Mouse (Mus musculus) effector memory CD4-positive, alpha-beta T cell, adult 7 months (primary cell): Measurements from ENCODE around the gene Vps45. TPM values are rescaled to one million over a fixed set of nuclear protein-coding genes. Genes with fewer than 3 reads are reported as not detected.

Experiments used
- polyA plus RNA-seq: library from polyadenylated mRNA; unstranded; fragments of 100-300 nt; shearing (Covaris generic); gene quantifications from one replicate; pipeline ENCODE4 v1.2.1, GENCODE M21; 2017

Vps45 gene
- polyA plus RNA-seq: 19.4 TPM

DNA sequence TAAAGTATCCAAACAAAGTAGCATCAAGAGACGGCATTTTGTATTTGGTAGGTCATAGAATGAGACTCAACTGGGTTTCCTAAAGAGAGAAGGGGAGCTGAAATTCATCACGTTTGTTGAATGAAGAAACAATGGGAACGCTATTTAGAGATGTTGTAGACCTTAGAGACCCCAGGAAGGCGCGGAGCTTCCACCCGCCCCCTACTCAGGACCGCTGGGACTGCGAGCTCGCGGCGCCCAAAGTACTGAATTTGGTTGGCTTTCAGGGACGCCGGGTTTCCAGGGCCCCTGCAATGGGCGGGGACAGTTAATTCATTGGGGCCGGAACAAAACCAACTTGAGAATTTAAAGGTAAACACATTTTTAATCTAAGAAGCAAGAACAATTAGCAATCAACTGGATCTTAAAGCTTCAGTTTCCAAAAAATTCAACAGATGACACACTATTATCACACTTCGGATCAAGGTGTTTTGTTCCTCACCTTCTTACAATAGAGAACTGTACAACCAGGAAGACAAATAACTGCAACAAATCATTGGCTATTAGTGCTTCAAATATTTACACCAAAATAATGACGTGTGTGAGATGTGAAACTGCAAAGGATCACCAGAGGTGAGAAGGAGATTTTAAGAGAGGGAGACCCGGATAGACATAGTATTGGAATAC lies at the start of gene Vps45:
Gene Vps45, minus strand, starts transcription at position 236 of the 666 bp plus-strand sequence.

GRCm38 (mm10) chr3:96104261-96105065 lies 46.2 kb upstream of the Vps45 start, which contains the start of gene Otud7b:
Otud7b (plus strand) TSS chr3:96104527.

GRCm38 (mm10) chr3:95995802-95996428 lies 62.4 kb downstream of the Vps45 start, which contains the start of gene Plekho1:
Plekho1 (minus strand) TSS chr3:95996001.

Other genes with a start within 250 kb of the Vps45 start
- 43.6 TPM for gene Rprd2, start 239.6 kb downstream of the Vps45 start, polyA plus RNA-seq
- 40.3 TPM for gene Prpf3, start 202.6 kb downstream of the Vps45 start, polyA plus RNA-seq
- 120 TPM for gene Mrps21, start 186.9 kb downstream of the Vps45 start, polyA plus RNA-seq
- gene Ciart, start 176.2 kb downstream of the Vps45 start, polyA plus RNA-seq: 11.1 TPM
- not detected for gene BC028528, start 166.5 kb downstream of the Vps45 start, polyA plus RNA-seq
- 34.3 TPM for gene Aph1a, start 164.5 kb downstream of the Vps45 start, polyA plus RNA-seq
- gene Car14, start 153.8 kb downstream of the Vps45 start, polyA plus RNA-seq: not detected
- 199 TPM for gene Anp32e, start 129.2 kb downstream of the Vps45 start, polyA plus RNA-seq
- gene Plekho1, start 62.5 kb downstream of the Vps45 start, polyA plus RNA-seq: 4.8 TPM
- gene Otud7b, start 46.1 kb upstream of the Vps45 start, polyA plus RNA-seq: 12.6 TPM
- 0.37 TPM for gene Mtmr11, start 103.5 kb upstream of the Vps45 start, polyA plus RNA-seq
- 123 TPM for gene Sf3b4, start 113.9 kb upstream of the Vps45 start, polyA plus RNA-seq
- 0.40 TPM for gene Sv2a, start 122.7 kb upstream of the Vps45 start, polyA plus RNA-seq
- 7.2 TPM for gene Bola1, start 161.2 kb upstream of the Vps45 start, polyA plus RNA-seq
- gene Hist2h2ab, start 161.4 kb upstream of the Vps45 start, polyA plus RNA-seq: 1.2 TPM
- gene Hist2h2ac, start 162.4 kb upstream of the Vps45 start, polyA plus RNA-seq: 9.3 TPM
- 1.2 TPM for gene Hist2h2be, start 162.7 kb upstream of the Vps45 start, polyA plus RNA-seq
- gene Hist2h3c2, start 180.7 kb upstream of the Vps45 start, polyA plus RNA-seq: not detected
- 35.5 TPM for gene Hist2h2aa2, start 181.8 kb upstream of the Vps45 start, polyA plus RNA-seq
- not detected for gene Hist2h2aa1, start 187.0 kb upstream of the Vps45 start, polyA plus RNA-seq
- gene Hist2h3c1, start 188.2 kb upstream of the Vps45 start, polyA plus RNA-seq: not detected
- gene Hist2h4, start 204.8 kb upstream of the Vps45 start, polyA plus RNA-seq: 1.7 TPM
- 5.1 TPM for gene Hist2h3b, start 210.2 kb upstream of the Vps45 start, polyA plus RNA-seq
- gene Hist2h2bb, start 211.3 kb upstream of the Vps45 start, polyA plus RNA-seq: 4.8 TPM
- not detected for gene Fcgr1, start 235.5 kb upstream of the Vps45 start, polyA plus RNA-seq